Mouse (Mus musculus) forebrain, embryonic 12.5 days (tissue): ENCODE data around the gene Exosc5. TPM values are rescaled to one million over a fixed set of nuclear protein-coding genes. Genes with fewer than 3 reads are reported as not detected.

Experiments used
- ATAC-seq: fragments of 200-750 bp; cut with Nextera tagmentation; 2 replicates; pipeline ENCODE4 v1.8.0; 2017; ENCODE audit warnings: moderate TSS enrichment; ENCODE audit not compliant: low FRiP score
- H3K27ac ChIP-seq: fragments of 300-500 bp; sonication (generic); 2 replicates; pipeline ENCODE4 v1.5.1; 2016; ENCODE audit warnings: mild to moderate bottlenecking
- H3K27me3 ChIP-seq: fragments of 300-500 bp; sonication (generic); 2 replicates; pipeline ENCODE4 v1.6.1; 2016; ENCODE audit warnings: mild to moderate bottlenecking
- H3K36me3 ChIP-seq: fragments of 300-500 bp; sonication (generic); replicated peaks from 2 replicates; pipeline ENCODE4 v1.6.1; 2016; ENCODE audit warnings: mild to moderate bottlenecking
- H3K4me1 ChIP-seq: fragments of 300-500 bp; sonication (generic); 2 replicates; pipeline ENCODE4 v1.6.1; 2016
- H3K4me2 ChIP-seq: fragments of 300-500 bp; sonication (generic); 2 replicates; pipeline ENCODE4 v1.6.1; 2016; ENCODE audit warnings: mild to moderate bottlenecking, moderate library complexity
- H3K4me3 ChIP-seq: fragments of 300-500 bp; sonication (generic); replicated peaks from 2 replicates; pipeline ENCODE4 v1.5.1; 2016; ENCODE audit warnings: mild to moderate bottlenecking
- H3K9ac ChIP-seq: fragments of 300-500 bp; sonication (generic); 2 replicates; pipeline ENCODE4 v1.6.1; 2016; ENCODE audit warnings: mild to moderate bottlenecking
- H3K9me3 ChIP-seq: fragments of 300-500 bp; sonication (generic); 2 replicates; pipeline ENCODE4 v1.6.1; 2016
- WGBS: fragments of 180-500 bp; shearing (Covaris S2); methylation state at CpG from one replicate; pipeline ENCODE4 v1.1.7; 2016; 5-methylcytosine and 5-hydroxymethylcytosine counted together
- polyA plus RNA-seq: library from polyadenylated mRNA; unstranded; fragments of >200 nt; fragmentation: Nextera tagmentation; extraction: Ambion mirVana; gene quantifications from 2 replicates; pipeline ENCODE4 v1.2.1, GENCODE M21; 2016

Gene Exosc5
- polyA plus RNA-seq, 1 experiment from 2014 or later, result 51.1 TPM

DNA sequence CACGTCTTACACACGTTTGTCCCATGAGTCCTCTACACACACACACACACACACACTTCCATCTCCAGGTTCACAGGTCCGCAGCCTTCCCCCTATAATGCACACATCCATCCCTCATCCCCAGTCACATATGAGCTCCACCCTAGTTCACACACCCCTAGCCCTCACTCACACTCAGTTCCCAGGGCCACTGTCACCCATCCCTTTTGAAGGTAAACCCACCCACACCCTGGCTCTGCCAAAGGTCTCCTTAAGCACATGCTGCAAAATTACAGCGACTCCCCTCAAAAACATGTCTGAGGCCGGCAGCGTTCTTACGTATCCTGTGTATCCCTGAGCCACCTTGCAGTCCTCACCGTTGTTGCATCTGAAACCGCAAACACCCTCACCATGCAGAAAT lies 15.3 kb downstream of the Exosc5 start:
- ATAC-seq, result no peak
- H3K4me1 ChIP-seq, result peaks cover 9% of the 10 kb centered on the region
- 24% methylated on average over 9 of the region's 9 CpGs for WGBS
- no peaks in the 10 kb centered on the region for H3K9me3 ChIP-seq
- no peaks in the 10 kb centered on the region for H3K36me3 ChIP-seq
- H3K27ac ChIP-seq, result no peak overlapping the region
- no peak overlapping the region for H3K4me3 ChIP-seq
- peaks cover 47% of the 10 kb centered on the region for H3K27me3 ChIP-seq
- peak overlapping the region; percentile 50; the same call in 1 of the 2 replicates for H3K4me2 ChIP-seq
- no peak overlapping the region for H3K9ac ChIP-seq

DNA sequence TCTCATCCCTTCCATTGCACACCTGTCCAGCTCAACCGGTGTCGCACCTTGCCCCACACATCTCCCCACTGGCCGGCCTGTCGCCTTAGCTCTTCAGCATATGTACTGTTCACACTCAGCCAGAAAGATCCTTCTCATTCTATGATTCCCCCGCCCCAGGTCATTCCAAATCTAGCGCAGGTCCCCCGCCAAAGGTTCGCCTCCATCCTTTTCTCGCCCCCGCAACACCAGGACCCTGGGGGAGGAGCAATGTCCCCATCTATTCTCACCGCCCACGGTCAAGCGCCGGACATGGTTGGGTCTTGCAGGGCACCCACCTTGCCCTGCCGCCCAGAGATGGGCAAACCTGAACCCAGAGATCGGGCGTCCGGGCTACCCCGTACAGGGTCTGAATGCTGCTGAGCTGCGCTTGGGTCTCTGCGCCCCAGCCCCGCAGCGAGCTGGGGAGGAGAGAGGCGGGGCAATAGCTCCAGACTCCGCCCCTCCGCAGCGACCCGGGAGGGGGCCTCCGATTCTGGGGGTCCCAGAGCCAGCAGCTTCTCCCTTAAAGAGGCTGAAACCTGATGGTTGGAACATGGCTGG lies 15.8 kb downstream of the Exosc5 start, which contains the start of gene Tmem91:
Gene Tmem91, minus strand, starts transcription at position 448 of the 582 bp plus-strand sequence.
- H3K4me1 ChIP-seq, result peaks cover 9% of the 10 kb centered on the region
- H3K9me3 ChIP-seq, result no peaks in the 10 kb centered on the region
- H3K36me3 ChIP-seq, result no peaks in the 10 kb centered on the region
- ATAC-seq, result 0 out of 2 replicates have a peak, but pooled peaks have one; percentile 27
- peak within 1 kb of the TSS; percentile 50 for H3K4me2 ChIP-seq
- peaks cover 48% of the 10 kb centered on the region for H3K27me3 ChIP-seq
- H3K9ac ChIP-seq, result peak within 1 kb of the TSS; percentile 40; the same call in 1 of the 2 replicates
- 3% methylated on average over 29 of the region's 29 CpGs for WGBS
- peak within 1 kb of the TSS; percentile 31 for H3K4me3 ChIP-seq
- H3K27ac ChIP-seq, result no peak within 1 kb of the TSS

DNA sequence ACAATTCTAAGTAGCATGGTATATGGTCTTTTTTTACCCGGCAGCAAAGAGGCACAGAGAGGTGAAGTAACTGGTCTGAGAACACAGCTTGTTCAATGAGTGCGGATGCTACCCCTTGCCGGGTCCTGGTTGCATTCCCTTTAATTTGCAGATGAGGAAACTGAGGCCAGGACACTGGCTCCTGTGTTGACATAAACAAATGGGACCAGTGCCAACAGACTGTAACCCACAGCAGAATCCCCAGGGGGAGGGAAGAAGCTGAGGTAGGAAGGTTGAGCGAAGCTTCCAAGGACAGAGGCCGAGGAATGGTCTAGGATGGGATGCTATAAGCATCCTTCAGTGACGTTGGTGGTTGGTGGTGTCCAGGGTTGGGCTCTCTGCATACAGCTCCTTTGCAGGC lies 16.4 kb downstream of the Exosc5 start:
- no peaks in the 10 kb centered on the region for H3K9me3 ChIP-seq
- ATAC-seq, result no peak
- H3K4me1 ChIP-seq, result peaks cover 13% of the 10 kb centered on the region
- peak overlapping the region; percentile 31; the same call in 1 of the 2 replicates for H3K4me3 ChIP-seq
- H3K36me3 ChIP-seq, result no peaks in the 10 kb centered on the region
- H3K27me3 ChIP-seq, result peaks cover 48% of the 10 kb centered on the region
- WGBS, result 57% methylated on average over 6 of the region's 6 CpGs
- no peak overlapping the region for H3K27ac ChIP-seq
- peak overlapping the region; percentile 50; the same call in 1 of the 2 replicates for H3K4me2 ChIP-seq
- no peak overlapping the region for H3K9ac ChIP-seq

DNA sequence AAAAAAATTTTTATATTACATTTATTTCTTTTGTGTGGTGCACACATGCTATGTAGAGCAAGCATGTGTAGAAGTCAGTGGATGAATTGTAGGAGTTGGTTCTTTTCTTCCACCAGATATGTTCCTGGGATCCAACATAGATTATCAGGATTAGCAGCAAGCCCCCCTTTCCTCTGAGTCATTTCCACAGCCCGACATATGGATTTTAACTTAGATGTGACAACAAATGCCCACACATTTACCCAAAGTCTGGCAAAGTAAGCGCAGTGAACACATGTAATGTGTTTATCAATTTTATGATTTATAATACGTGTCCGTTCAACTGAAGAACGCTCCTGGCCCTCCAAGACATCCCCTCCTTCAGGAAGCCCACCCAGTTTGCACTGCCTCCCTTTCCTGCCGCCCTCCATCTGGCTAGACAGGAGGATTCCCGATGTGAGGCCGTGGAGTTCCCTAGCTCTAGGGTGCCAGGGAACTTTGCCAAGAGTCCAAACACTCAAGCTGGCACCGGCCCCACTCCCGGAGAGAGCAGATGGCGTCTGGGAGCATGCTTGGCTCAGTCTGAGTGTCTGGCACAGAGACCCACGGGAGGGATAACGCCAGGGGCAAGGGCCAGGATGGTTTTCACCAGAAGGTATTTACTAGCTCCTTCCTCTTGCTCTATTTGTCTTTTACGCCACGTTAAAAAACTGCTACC lies 17.3 kb downstream of the Exosc5 start:
- Histone ChIP-seq H3K36me3 (no peaks in the 10 kb centered on the region), H3K4me2 (no peak overlapping the region), H3K27me3 (peaks cover 48% of the 10 kb centered on the region), H3K9me3 (no peaks in the 10 kb centered on the region), H3K9ac (no peak overlapping the region), H3K27ac (peak overlapping the region; percentile 53), H3K4me1 (peaks cover 16% of the 10 kb centered on the region), H3K4me3 (no peak overlapping the region)
- peak; percentile 21; the same call in 1 of the 2 replicates for ATAC-seq
- WGBS, result 72% methylated on average over 15 of the region's 15 CpGs

DNA sequence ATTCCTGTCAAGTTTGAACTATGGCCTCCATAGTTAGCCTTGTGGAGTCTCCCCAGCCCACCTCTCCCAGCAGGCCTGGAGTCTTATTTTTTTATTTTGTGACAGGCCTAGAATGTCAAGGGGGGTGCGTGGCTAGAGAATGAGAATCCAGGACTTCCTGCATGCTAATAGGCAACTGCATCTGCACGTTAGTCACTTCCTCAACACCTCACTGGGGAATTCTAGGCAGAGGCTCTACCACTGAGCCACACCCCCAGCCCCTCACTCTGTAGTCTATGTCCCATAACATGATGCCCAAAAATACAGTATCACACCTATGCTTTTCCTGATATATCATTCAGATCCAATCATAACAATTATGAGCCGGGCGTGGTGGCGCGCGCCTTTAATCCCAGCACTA lies 18.0 kb downstream of the Exosc5 start:
- Histone ChIP-seq H3K27ac (peak overlapping the region; percentile 53), H3K27me3 (peaks cover 48% of the 10 kb centered on the region), H3K9ac (no peak overlapping the region), H3K9me3 (no peaks in the 10 kb centered on the region), H3K4me2 (no peak overlapping the region), H3K36me3 (no peaks in the 10 kb centered on the region), H3K4me3 (no peak overlapping the region), H3K4me1 (peaks cover 24% of the 10 kb centered on the region)
- ATAC-seq, result no peak
- WGBS, result 92% methylated on average over 7 of the region's 7 CpGs

DNA sequence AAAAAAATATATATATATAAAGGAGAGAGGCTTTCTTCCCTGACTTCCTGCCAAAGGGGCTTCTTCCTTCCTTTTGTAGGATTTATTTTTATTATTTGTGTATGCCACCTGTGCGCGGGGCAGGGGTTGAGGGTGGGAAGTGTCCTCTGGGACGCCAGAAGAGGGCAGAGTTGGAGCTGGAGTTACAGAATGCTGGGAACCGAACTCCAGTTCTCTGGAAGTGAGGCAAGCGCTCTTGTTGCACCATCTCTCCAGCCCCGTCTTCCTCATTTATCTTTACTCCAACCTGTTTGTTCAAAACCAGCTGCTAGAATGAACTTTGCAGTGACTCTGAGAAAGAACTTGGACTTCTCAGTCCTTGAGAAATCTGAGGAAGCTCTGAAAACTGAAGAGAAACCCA lies 21.0 kb downstream of the Exosc5 start:
- Histone ChIP-seq H3K27ac (no peak overlapping the region), H3K27me3 (peaks cover 26% of the 10 kb centered on the region), H3K9me3 (no peaks in the 10 kb centered on the region), H3K9ac (no peak overlapping the region), H3K4me3 (peak overlapping the region; percentile 65), H3K4me1 (peaks cover 17% of the 10 kb centered on the region), H3K36me3 (peaks cover 8% of the 10 kb centered on the region; the same call in 1 of the 2 replicates), H3K4me2 (peak overlapping the region; percentile 62)
- ATAC-seq, result no peak
- WGBS, result 9% methylated on average over 6 of the region's 6 CpGs

DNA sequence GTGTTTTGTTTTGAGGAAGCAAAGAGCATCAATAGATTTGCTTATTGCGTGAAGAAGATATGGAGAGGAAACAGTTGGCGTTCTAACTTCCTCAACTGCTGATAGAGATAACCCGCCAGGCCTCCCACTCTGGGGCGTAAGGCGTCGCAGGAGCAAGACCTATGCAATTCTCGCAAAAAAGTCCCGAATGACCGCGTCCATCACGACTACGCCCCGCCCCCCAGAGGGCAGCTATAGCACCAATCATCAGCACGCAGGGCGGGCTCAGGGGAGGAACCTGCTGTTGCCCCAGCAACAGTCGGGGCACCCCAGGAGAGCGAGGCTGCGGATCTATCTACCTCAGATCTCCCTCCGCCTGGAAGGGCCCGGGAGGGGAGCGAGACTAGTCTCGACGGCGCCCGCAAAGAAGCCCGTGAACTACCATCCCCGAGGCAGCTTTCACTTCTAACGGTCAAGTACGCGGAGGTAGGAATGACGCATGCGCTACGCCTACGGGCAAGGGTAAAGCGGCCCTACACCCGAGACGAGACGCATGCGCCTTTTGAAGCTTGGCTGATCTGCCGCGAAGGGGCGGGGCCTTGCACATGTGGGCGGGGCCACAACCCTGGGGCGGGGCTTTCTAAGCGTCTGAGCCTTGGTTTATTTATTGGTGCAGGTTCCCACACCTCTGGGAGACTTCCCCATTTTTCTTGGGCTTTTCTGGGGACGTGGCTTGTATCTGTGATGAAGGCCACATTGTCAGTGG lies 21.7 kb downstream of the Exosc5 start, which contains the start of gene B9d2:
Gene B9d2, plus strand, starts transcription at position 267 of the 745 bp plus-strand sequence.
- Histone ChIP-seq H3K4me2 (peak within 1 kb of the TSS; percentile 62), H3K9me3 (no peaks in the 10 kb centered on the region), H3K36me3 (peaks cover 8% of the 10 kb centered on the region; the same call in 1 of the 2 replicates), H3K9ac (peak within 1 kb of the TSS; percentile 69), H3K27me3 (peaks cover 25% of the 10 kb centered on the region), H3K4me3 (peak within 1 kb of the TSS; percentile 65), H3K27ac (peak within 1 kb of the TSS; percentile 96), H3K4me1 (peaks cover 15% of the 10 kb centered on the region)
- peak; percentile 96 for ATAC-seq
- under 1% methylated on average over 46 of the region's 46 CpGs for WGBS

DNA sequence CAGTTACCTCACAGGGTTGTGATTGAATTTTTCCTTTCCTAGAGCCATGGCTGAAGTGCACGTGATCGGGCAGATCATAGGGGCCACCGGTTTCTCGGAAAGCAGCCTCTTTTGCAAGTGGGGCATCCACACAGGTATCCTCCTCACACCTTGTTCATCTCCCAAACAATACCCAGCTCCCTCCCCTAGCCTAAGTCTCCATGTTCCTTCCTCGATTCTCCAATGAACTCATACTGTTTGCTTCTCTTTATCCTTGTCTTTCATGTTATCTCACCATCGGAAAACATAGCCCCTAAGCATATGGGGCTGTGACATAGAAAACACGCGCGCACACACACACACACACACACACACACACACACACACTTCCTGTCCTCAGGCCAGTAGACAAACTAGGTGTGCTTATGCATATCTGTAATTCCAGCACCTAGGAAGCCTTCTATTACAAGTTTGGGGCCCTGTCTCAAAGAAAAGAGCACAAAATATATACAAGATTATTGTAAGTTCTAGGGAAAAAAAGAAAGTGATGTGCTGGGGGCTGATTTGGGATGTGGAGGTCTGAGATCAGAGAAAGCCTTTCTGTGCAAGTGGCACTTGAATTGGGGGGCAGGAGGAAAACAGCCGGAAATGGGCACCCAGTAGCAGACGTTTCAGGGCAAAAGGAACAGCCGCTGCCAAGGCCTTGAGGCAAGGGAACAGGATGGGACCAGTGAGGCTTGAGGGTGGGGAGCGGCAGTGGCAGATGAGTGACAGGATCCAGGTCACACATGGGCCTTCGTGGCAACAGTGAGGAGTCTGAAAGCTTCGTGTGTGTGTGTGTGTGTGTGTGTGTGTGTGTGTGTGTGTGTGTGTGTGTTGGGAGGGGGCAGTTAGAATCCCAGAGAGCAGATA lies 22.6 kb downstream of the Exosc5 start:
- Histone ChIP-seq H3K4me3 (peak overlapping the region; percentile 65), H3K4me1 (peaks cover 20% of the 10 kb centered on the region), H3K9ac (no peak overlapping the region), H3K27me3 (peaks cover 25% of the 10 kb centered on the region), H3K27ac (no peak overlapping the region), H3K4me2 (peak overlapping the region; percentile 62), H3K36me3 (peaks cover 8% of the 10 kb centered on the region; the same call in 1 of the 2 replicates), H3K9me3 (no peaks in the 10 kb centered on the region)
- ATAC-seq, result peak; percentile 12; the same call in 1 of the 2 replicates
- WGBS, result 66% methylated on average over 15 of the region's 15 CpGs

DNA sequence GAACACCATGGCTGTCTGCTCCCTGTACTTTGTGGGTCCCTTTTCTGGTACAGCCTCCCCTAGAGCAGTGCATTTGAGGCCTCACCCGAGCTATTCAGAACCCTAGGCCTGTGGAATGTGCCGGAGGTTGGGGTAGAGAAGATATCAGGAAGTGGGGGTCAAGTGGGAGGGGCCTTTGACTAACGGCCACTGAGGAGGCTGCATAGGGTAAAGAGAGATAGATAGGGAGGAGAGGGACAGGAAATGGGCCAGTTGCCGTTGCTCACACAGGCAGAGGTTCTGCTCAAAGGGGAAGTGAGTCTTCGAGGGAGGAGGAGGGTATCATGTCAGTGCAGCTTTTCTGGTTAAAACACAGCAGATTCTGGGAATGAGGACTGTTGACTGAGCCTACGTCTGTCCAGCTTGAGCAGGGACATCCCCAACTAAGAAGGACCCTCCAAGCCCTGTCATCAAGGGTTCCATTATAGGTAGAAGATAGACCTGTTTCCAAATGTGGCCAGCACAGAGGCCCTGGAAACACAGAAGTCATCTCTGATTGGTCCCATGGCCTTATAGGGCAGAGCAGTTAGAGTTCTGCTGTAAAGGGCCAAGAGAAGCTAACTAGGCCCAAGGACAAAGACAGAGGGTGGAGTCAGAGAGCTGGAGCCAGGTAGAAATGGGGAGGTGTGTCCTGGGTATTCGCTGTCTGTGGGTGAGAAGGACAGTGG lies 24.7 kb downstream of the Exosc5 start:
- Histone ChIP-seq H3K9ac (no peak overlapping the region), H3K9me3 (no peaks in the 10 kb centered on the region), H3K27me3 (peaks cover 41% of the 10 kb centered on the region), H3K36me3 (peaks cover 8% of the 10 kb centered on the region; the same call in 1 of the 2 replicates), H3K27ac (no peak overlapping the region), H3K4me3 (no peak overlapping the region), H3K4me1 (peaks cover 41% of the 10 kb centered on the region), H3K4me2 (no peak overlapping the region)
- ATAC-seq, result no peak
- 78% methylated on average over 7 of the region's 7 CpGs for WGBS

DNA sequence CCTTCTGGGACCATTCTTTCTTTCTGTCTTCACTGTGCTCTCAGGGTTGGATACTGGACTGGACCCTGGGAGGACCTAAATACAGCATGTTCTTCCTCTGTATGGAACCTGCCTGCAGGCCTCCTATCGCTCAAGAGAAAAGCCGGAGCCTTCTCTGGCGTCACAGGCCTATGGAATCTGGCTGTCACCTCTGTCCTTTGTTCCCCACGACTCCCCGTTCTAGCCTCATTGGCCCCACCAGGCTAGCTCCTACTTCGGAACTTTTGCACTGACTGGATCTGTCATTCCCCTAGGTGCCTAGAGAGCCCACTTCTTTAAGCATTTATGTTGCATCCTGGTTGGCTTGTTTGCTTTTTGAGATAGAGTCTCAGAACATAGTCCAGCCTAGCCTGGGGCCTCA lies 25.7 kb downstream of the Exosc5 start:
- peaks cover 46% of the 10 kb centered on the region for H3K27me3 ChIP-seq
- H3K27ac ChIP-seq, result no peak overlapping the region
- H3K4me1 ChIP-seq, result peaks cover 50% of the 10 kb centered on the region
- no peak overlapping the region for H3K4me2 ChIP-seq
- no peaks in the 10 kb centered on the region for H3K9me3 ChIP-seq
- no peak overlapping the region for H3K4me3 ChIP-seq
- ATAC-seq, result no peak
- no peak overlapping the region for H3K9ac ChIP-seq
- 89% methylated on average over 6 of the region's 6 CpGs for WGBS
- H3K36me3 ChIP-seq, result peaks cover 8% of the 10 kb centered on the region; the same call in 1 of the 2 replicates

DNA sequence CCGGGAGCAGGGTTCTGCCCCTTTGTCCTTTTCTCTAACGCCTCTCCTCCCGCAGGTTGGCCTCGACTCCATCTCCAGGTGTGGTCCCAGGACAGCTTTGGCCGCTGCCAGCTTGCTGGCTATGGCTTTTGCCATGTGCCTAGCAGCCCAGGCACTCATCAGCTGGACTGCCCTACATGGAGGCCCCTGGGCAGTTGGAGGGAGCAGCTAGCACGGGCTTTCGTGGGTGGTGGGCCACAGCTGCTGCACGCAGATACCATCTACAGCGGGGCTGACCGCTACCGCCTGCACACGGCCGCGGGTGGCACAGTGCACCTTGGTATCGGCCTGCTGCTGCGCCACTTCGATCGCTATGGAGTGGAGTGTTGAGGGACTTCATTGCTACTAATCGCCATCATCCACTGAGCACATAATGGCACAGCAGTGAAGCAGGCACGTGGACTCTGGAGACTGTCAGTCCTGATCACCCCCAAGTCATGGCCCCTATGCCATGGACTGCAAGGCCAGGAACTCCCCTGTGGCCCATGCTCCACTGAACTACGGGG lies 27.0 kb downstream of the Exosc5 start:
- Histone ChIP-seq H3K36me3 (peaks cover 8% of the 10 kb centered on the region; the same call in 1 of the 2 replicates), H3K9me3 (no peaks in the 10 kb centered on the region), H3K4me3 (no peak overlapping the region; the same call in 1 of the 2 replicates), H3K4me2 (no peak overlapping the region), H3K9ac (no peak overlapping the region), H3K4me1 (peaks cover 45% of the 10 kb centered on the region), H3K27me3 (peaks cover 59% of the 10 kb centered on the region), H3K27ac (no peak overlapping the region)
- WGBS, result 69% methylated on average over 21 of the region's 21 CpGs
- ATAC-seq, result no peak
